Mouse (Mus musculus): ENCODE measurements around the gene Gtf2ird1.
A peak's percentile ranks its signal among the peaks of the same experiment; 100 is the strongest.
"Not testable (repeated sequence)": the region's sequence is repeated elsewhere in the genome, so short reads cannot be mapped to it uniquely, and the experiment has no call there.

The Gtf2ird1 gene

DNA sequence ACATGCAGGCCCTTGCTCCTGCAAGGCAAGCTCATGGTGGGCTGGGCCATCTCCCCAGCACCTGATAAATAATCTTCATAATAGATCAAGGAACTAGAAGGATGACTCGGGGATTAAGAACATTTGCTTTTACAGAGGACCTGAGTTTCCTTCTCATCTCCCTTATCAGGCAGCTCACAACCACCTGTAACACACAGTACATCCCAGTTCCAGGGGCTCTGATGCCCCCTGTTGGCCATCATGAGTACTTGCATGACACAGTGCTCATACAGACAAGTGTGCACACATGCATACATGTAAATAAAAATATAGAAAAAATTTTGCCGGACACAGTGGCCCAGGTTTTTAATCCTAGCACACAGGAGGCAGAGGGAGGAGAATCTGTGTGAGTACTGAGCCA is 17.4 kb upstream of the Gtf2ird1 start:
- DNase-seq, result no peak

DNA sequence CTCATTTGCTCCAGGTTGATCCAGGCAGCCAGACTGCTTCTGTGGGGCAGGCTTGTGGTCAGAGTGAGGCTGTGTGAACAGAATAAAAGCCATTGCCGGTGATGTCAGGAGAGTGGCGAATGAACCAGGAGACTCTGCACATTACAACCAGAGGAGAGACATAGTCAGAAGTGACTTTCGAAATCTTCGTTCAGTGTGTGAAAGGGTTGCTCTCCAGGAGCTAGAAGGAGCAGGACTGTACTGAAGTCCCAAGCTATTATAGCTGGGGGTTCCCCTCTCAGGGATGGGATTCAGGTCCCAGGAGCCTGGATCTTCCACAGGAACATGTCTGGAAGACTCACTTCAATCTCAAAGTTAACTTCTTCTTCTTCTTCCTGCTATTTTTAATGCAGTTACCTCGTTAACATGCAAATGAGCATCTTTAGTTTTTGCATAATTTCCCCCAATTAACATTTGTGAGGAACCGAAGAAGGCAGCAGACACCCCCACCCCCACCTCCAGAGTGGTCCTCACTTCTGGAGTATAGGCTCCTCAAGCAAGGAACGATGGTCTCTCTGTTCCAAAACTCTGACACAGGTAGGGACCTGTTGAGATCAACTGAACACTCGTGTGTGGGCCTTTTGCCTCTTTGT is 14.1 kb upstream of the Gtf2ird1 start:
- no peak for DNase-seq

DNA sequence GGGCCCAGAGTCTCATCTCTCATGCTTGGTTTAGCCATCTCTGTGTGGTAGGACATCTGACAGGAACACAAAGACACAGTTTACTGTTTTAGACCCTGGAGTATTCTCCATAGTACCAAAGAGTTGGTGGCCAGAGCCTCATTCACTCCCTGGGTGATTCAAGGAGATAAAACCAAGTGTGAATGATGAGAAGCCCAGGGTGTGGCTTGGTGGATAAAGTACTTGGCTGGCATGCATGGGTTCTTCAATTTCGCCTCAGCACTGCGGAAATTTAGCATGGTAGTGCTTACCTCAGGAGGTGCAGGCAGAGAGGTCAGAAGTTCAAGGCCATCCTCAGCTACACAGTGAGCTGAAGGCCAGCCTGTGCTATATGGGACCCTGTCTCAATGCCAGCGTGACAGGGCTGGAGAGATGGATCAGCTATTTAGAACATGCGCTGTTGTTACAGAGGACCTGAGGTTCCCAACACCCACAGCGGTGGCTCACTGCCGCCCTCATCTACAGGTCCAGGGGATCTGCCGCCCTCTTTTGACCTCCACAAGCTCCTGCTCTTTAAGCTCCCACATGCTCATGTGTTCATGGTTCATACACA is 13.1 kb upstream of the Gtf2ird1 start:
- DNase-seq, result no peak

DNA sequence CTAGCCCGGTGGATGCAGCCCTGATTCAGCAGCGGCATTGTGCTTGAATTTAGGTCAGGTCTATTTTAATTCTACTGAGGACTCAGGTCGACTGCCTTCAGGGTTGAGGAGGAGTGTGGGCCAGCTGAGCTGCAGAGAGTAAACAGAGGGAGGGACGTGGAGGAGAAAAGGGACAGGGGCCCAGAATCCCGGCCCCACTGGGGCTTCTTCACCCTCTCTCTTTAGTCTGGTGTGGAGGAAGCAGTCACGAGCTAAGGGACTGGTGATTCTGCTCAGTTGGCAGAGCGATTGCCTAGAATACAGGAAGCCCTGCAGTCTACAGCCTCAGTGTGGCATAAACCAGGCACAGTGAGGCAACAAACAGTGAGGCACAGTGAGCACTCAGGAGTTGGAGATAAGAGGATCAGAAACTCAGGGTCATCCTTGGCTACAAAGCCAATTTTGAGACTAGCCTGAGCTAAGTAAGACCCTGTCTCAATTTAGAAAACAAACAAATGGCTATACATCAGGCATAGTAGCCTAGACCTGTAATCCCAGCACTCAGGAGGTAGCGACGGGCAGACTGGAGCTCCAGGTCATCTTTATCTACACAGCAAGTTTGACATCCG is 11.7 kb upstream of the Gtf2ird1 start:
- no peak for DNase-seq

DNA sequence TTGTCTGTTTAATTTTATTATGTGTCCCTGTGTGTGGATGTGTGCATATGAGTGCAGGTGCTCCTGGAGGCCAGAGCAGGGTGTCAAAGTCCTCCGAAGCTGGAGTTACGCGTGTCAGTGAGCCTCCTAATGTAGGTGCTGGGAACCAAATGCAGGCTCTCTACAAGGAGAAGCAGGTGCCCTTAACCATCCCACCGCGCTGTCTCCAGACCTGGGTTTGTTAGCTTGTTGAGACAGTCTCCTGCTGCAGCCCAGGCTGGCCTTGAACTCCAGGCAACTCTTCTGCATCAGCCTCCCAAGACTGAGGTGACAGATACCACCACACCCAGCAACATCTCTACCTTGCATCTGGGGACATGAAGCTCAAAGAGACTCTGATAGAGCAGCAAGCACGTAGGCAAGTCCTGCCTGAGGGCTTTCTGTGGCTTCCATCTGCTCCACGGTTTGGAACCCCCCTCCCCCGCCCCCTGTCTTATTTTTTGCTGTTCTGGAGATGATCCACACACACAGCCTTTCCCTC is 10.6 kb upstream of the Gtf2ird1 start:
- no peak for DNase-seq

DNA sequence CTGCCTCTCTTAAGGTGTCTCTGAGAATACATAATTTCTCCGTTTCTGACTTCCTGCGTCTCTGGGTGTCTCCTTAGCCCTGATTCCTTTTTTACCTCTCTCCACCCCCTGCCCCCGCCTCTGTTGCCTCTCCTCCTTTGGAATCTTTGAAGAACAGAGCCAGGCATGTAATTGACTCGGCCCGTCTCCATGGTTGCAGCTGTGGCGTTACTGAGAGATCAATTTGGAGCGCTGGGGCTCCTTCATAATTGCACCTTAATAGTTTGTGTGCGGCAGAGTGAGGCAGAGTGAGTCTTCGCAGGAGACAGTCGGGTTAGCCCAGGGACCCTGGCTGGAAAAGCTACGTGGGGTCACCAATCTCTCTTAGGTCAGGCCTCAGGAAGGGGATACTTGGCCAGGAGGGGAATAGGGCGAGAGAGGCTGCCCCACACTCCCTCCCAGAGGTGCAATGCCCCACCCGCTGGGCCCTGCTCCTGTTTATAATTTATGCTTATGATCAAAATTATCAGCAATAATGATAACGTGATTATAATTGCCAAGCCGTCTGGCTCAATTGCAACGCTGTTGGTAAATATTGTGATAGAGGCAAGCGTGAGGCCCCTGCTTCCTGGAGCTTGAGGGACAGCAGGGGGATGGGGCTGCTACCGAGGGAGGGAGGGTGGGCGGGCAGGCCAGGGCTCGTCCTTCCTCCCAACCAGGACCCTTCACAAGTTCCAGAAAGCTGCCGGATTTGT is 9.9 kb upstream of the Gtf2ird1 start:
- DNase-seq, result no peak

DNA sequence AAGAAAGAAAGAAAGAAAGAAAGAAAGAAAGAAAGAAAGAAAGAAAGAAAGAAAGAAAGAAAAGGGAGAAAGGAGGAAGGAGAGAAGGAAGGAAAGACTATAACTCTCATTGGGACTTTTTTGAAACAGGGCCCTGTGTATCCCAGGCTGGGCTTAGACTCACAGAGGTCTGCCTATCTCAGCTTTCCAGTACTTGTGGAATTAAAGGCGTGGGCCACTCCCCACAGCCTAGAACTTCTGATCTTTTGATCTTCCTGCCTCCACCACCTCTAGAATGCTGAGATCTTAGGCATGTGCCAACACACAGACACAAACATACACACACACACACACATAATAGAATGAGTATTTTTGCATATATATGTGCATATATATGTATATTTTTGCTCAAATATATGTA is 8.7 kb upstream of the Gtf2ird1 start:
- no peak for DNase-seq

DNA sequence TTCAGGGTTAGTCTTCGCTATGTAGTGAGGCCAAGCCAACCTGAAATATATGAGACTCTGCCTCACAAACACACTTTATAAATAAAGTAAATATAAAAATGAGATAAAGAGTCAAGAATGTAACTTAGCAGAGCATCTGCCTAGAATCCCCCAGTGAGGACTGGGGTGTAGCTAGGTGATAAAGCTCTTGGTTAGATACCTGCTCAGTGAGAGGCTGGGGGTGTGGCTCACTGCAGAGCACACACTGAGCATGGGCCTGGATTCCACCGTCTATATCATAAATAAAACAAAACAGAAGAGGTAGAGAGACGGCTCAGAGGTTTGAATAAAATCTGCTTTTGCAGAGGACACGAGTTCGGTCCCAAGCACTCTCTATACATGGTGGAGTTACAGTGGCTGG is 7.7 kb upstream of the Gtf2ird1 start:
- no peak for DNase-seq

DNA sequence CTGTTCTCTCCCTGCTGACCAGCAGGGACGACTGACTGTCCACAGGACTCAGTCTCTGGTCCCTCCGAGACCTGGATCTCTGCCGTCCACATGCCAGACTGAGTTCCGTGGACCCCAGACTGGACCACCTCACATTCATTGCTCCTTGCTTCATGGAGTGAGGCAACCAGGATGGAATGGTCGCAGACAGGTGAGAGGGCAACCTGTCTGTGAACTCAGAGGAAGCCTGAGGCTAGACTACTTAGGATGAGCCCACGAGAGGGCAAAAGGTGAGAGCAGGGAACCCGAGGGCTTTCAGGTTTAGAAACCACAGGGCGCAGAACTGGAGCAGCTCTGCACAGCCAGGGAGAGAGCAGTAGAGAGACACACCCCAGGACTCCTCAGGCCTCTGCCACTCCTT is 6.2 kb upstream of the Gtf2ird1 start:
- no peak for DNase-seq

DNA sequence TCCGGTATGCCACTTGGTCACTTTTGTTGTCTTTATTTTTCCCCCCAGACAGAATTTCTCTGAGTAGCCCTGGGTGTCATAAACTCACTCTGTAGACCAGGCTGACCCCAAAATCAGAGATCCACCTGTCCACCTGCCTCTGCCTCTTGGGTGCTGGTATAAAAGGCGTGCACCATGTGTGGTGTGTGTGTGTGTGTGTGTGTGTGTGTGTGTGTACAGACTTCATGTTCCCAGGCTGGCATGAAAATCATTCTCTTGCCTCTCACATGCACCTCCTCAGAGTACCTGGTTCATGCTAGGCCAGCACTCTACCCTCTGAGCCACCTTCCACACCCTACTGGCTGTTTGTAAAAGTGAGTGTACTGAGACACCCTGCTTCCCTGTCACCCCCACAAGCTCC is 5.8 kb upstream of the Gtf2ird1 start:
- DNase-seq, result no peak

DNA sequence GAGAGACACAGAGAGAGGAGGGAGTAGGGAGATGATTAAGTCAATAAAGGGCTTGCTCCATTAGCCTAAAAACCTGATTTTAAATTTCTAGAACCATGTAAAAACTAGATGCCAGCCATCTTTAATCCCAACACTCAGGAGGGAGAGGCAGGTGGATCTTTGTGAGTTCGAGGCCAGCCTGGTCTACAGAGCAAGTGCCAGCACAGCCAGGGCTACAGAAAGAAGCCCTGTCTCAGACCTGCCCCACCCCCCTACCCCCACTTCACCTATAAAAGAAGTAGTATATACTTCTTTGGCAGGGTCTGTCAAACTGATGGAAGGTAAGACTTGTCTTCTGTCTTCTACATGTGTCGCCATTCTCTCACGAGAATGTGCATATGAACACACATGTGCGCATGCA is 4.0 kb upstream of the Gtf2ird1 start:
- no peak for DNase-seq

DNA sequence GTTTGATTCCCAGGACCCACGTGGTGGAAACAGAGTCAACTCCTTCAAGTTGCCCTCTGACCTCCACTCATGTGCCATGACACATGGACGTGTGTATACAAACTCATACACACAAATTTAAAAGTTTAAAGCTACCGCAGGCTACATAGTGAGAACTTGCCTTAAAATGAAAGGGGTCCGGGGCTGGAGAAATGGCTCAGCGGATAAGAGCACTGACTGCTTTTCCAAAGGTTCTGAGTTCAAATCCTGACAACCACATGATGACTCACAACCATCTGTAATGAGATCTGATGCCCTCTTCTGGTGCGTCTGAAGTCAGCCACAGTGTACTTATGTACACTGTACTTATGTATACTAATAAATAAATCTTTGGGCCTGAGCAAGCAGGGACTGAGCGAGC is 2.6 kb upstream of the Gtf2ird1 start:
- DNase-seq, result no peak

DNA sequence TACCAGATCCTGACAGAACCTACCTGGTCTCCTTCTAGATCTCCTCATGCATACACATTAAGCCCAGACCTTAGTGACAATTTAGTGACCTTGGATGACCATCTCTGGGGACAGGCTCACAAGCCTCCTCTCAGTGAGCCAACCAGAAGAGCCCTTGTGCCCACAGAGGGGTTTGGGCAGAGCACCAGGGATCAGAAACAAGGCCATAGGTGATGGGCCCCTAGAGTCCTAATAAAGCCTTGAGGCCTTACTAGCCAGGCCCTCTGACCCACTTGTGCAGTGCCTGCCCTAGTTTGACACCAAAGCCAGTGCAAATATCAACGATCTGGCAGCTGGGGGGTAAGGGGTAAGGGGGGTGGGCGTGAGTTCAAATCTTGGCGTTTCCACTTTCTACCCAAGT is 1.9 kb upstream of the Gtf2ird1 start:
- DNase-seq, result no peak

DNA sequence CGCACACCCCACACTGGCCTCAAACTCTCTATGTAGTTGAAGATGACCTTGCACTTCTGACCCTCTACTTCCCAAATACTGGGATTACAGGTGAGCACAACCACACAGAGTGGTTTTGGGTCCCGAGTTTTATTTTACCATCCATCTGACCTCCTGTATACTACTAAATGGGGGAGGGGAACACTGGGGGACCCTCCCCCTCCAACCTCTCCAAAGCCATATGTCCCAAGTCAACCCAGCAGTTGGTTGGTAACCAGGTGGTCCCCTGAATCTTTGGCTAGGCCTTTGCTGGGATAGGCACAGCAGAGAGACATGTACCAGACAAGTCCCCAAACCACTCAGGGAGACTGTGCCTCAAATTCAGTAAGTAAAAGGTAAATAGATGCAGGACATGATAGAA is 855 bp upstream of the Gtf2ird1 start:
- DNase-seq, result no peak

DNA sequence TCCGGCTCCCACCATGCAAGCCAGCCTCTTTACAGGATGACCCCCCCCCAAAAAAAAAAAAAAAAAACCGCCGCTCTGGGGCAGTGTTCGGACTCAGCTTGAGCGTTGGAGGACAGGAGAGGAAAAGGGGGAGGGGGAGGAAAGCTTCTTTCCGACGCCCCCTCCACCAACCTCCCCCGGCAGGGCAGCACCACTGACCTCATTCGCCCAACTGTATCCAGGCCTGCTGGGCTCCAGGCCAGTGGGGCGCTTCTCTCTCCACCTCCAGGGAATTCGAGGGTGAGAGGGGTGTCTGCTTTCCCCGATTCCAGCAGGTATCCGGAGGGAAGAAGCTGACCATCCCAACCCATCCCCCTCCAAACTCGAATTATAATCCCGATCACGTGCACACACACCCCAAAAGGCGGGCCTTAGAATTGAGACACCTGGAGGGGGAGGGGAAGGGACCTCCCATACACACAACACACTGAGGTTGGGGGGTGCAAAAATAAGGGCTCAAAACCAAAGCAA is 547 bp downstream of the Gtf2ird1 start:
- DNase-seq, result no peak

DNA sequence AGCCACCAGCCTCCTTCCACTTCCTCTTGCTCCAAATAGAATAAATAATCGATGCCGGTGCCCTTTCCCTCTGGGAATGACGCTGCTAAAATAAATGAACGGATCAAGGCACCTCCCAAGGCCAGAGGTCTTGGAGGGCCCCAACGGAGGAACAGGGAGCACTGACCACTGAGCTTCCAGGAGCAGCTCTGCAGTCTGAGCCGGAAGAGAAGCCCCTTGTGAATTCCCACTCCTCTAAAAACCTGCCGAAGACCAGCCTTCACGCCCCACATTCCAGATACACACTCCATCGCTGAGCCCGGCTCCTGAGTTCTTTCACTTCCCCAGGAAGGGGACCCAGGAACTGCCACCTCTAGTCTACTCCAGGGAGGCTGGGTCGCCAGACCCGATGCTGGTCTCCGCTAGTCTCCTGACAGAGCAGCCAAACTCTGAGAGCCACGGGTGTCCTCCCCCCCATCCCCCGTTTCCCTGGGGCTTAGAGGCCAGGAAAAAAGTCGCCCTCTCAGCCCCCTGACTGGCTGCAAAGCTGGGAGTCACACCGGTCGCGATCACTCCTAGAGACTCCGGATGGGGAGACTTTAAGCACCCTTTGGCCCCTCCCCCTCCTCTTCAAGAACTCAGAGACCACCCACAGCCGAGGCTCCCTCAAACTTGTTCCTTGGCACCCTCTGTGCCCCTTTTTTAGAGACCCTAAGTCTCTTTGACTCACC is 1.2 kb downstream of the Gtf2ird1 start:
- DNase-seq, result no peak

DNA sequence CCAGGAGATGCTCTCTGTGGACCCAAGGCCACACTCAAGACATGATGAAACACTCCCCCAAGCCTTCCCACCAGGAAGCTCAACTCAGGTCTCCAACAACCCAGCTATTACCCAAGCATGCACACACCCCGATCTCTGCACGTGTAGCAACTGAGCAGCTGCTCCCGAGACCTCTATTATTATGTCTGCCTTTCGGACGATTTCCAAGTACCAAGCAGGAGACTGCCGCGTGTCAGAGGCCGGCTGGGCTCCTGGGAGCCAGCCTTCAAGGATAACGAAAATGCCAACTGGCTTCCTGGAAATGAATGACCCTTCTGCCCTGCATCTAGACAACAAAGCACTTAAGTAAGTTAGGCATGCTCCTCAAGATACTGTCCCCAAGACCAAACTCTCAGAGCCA is 2.1 kb downstream of the Gtf2ird1 start:
- DNase-seq, result no peak

DNA sequence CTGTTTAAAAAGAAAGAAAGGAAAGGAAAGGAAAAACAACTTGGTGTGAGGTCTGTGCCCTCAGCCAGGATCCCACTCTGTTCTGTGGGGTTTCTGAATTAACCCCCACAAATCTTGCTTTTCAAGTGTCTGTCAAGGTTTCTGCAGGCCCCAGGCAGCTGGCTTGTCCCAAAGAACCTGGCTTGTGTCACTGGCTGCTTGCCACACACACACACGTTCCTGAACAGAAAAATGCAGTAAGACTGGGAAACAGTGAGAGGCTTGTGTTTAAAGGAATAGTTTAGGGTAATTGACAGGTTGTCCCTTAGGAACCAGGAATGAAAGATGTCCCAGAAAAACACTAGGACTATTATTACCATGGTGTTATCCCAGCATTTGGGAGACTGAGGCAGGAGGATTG is 2.9 kb downstream of the Gtf2ird1 start:
- DNase-seq, result no peak

DNA sequence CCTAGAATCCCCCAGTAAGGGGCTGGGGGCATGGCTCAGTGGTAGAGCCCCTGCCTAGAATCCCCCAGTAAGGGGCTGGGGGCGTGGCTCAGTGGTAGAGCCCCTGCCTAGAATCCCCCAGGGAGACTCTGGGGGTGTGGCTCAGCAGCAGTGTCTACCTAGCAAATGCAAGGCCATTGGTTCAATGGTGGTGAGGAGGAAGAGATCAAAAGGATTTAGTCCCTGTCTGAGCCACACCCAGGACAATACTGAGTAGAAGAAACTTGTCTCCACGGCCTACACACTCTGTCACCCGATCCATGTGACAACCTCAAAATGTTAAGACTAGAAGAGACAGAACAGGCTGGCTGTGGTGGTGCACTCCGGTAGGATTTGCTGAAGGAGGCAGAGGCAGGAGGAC is 9.8 kb downstream of the Gtf2ird1 start:
- DNase-seq, result not testable (repeated sequence)

DNA sequence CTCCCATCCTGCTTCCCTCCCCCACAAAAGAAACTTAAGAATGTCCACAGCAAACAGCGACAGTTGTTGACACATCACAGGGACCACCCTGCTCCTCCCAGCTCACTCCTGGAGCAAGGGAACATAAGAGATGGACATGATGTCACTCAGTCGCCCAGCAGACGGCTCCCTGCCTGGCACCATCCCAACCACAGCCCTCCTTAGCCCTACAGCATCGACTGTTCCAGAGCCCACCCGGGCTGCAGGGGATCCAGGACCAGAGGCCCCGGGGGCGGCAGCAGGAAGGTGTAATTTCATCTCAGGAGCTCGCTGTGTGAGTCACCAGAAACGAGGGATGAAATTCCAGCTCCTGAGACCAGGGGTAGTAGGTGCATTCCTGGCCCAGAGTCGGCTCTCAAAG is 10.6 kb downstream of the Gtf2ird1 start:
- DNase-seq, result no peak

DNA sequence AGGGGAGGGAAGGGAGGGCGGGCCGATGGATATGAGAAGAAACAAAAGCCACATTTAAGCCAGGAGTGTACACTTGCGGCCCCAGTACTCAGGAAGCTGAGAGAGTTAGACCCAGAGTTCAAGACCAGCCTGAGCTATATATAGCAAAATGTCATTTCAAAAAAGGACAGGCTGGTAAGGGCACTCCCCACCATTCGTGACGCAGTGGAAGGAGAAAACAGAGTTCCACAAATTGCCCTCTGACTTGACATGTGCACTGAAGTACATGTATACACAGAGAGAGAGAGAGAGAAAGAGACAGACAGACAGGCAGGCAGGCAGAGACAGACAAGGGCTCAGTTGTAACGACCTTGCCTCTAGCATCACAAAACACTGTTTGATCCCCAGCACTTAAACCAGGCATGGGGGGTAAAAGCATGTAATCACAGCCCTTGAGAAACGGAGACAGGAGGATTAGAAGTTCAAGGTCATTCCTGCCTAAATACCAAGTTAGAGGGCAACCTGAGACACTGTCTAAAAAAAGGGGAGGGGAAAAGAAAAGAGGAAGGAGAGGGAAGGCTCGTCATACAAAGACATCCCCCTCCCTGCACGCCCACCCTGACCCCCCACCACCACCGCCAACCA is 11.2 kb downstream of the Gtf2ird1 start:
- DNase-seq, result no peak

DNA sequence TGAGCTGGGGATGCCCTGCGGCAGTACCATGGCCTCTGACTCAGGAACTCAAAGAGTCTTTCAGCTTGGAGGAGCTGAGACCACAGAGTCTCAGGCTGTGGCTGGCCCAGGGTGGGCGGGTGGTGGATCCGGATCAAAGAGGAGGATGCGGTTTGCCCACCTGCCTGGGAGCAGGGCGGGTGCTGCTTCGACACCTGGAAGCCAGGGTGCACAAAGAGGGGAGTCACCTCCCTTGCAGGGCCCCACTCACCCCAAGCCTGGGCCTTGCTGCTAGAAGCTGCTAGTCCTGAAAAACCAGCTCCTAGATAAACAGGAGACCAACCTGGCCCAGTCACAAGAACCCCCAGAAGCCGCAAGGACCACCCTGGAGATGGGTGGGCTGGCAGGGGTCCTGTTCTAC is 12.0 kb downstream of the Gtf2ird1 start:
- DNase-seq, result peak in 1 of 2 experiments; percentile 16

DNA sequence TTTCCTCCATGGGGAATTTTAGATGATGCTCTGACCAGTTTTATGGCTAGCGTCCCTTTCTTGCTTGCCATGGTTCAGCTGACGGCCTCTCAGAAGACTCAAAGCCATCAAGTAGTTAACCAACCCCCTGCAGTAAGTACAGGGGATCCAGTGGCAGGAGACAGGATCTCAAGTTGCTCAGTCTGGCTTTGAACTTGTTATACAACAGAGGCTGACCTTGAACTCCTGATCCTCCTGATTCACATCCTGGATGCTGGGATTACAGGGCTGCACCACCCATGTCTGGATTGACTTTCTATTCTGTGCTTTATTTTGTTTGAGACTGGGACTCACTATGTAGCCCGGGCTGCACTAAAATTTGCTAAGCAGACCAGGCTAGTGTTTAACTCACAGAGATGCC is 14.4 kb downstream of the Gtf2ird1 start:
- DNase-seq, result no peak

Measured in spleen, adult 18-20 months (tissue).